Mouse (Mus musculus): ENCODE measurements around the gene Astn2.

- TF ChIP-seq CTCF (IDR thresholded peaks at IDR 0.05; ENCODE audit: control insufficient read depth, insufficient read depth, low read length) (no peak), POLR2A (IDR thresholded peaks at IDR 0.05; ENCODE audit: borderline replicate concordance, control insufficient read depth, low read depth, low read length) (no peak)
Measured at GRCm38 (mm10) chr4:65663176-65663575, 741.2 kb downstream of the Astn2 start.

Data from bone marrow, adult 2 months (tissue).